Mouse (Mus musculus) left cerebral cortex, postnatal 10 days (tissue): Measurements from ENCODE around the gene Gm29666. TPM values are rescaled to one million over a fixed set of nuclear protein-coding genes. Genes with fewer than 3 reads are reported as not detected.

Source experiments
- DNase-seq, 2 experiments: peaks; one replicate each; pipeline ENCODE4 v3.0.0; 2021 to 2022; ENCODE audit warnings: low spot score in 2 of 2, mixed read lengths in 1 of 2; ENCODE audit errors: extremely low spot score in 1 of 2
- intact Hi-C: fragments of 180-260 bp; cut with DNase I; formaldehyde crosslinking; loops from one replicate; pipeline ENCODE4 v1.15.1; 2025
- total RNA-seq, 2 experiments: library from RNA; stranded (reverse); gene quantifications; 2 replicates each; pipeline ENCODE4 v1.2.3; 2021

Gene Gm29666
- total RNA-seq: 1 to 10 TPM in 1 of 2 experiments, under 1 TPM in 1; 0.91 to 1.5 TPM

DNA sequence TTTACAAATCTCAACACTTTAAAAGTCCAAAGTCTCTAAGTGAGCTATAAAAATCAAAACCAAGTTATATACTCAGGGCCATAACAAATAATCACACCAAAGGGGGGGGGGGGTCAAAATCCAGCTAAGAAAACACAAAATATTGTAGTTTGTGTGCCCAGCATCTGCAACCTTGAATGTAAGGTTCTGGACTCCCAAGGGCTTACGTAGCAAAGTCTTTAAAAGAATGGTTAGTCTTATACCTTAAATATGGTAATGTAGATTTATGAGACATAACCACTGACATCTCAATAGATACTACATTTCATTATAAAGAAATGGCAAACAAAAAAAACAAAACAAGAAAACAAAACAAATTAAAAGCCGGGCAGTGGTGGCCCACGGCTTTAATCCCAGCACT is at the start of gene Gm29666:
Gm29666 (minus strand) TSS at position 101 of the 400 bp plus-strand sequence.
- intact Hi-C loops: loop anchor here (5.0 to 10.0 kb wide), 2 partner anchors 65 to 163 kb away; partner anchors contain the start of gene Phf21b
- no peak for DNase-seq

DNA sequence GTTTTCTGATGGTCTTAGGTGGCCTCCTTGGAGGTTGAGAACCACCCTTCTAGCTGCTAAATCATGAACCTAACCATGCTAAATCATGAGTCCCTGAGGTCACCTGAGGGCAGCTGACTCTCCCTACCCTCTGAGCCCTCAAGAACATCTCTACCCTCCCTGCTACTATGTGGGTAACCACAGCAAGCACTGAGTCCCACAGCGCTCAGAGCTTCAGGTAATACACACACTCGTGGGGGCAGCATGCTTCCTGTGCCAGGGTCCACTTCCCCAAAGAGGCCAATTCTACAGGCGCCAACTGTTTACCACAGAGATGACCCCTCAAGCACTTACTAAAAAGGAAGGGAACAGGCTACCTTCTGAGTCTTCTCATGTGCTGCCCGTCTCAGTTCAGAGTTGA is 48.7 kb upstream of the Gm29666 start:
- intact Hi-C loops: no loop called here
- DNase-seq: no peak

DNA sequence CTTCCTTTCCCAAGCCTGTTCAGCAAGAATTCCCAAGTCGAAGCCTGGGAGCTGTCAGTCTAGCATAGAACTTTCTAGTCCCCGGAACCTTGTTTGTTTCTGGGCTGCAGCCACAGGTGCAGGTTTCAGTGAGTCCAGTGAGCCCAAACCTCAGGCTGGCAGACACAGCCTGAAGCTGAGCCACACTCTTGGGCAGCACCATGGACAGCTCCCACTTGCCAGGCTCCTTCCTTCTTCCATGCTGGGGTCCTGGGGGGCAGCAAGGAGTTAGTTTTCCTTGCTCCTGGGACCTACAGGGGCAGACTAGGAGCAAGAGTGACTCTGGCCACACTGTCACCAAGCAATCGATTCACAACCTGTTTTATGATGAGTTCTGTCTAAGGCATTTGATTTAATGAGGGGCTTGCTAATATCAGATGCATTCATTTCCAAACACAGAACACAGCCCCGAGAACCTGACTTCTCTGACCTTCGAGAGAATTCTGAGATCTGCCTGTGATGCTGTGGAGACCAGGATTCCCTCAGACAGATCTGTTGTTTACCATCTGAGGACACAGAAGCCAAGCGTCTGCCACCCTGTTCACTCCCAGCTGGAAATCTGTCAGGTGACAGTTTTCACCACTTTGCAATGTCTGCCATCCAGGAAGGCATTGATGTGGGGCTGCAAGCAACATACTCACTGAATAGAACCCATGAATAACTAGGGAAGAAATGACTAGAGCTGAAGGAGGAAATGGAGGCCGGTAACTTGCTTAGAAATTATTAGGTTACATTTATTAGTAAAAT is 45.9 kb upstream of the Gm29666 start:
- DNase-seq: no peak
- intact Hi-C loops: no loop called here

DNA sequence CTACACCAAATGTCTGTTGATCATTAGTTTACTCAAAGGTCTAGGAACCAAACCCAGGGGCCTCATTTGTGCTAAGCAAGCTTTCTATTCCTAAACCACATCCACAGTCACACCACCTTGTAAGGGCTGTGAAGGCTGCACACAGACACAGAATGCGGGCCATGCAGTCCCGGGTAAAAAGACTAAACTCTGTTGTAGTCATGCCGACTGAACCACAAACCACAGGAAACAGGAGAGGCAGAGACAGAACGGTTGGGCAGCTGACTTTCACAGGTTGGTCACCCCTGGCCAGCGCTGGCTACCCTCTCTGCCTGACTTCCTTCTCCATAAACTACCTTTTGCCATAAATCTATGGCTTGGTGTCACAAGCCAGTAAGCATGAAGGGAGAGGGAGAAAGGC is 44.9 kb upstream of the Gm29666 start:
- intact Hi-C loops: no loop called here
- no peak for DNase-seq

DNA sequence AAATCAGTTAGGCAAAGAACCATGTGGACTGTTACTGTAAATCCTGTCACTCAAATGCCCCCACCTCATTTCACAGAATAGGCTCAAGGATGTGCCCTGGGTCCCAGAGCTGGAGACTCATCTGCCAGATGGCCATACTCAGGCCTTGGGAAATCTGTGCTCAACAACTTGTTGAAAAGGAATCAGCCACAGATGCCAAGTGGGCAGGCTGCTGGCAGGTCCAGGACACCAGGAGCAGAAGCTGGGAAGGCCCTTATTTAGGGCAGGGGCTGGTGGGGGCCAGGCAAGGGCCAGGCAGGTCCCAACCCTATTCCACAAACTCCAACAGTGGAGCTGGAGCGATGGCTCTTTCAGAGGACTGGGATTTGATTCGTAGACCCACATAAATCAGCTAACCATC is 42.7 kb upstream of the Gm29666 start:
- intact Hi-C loops: no loop called here
- no peak for DNase-seq

DNA sequence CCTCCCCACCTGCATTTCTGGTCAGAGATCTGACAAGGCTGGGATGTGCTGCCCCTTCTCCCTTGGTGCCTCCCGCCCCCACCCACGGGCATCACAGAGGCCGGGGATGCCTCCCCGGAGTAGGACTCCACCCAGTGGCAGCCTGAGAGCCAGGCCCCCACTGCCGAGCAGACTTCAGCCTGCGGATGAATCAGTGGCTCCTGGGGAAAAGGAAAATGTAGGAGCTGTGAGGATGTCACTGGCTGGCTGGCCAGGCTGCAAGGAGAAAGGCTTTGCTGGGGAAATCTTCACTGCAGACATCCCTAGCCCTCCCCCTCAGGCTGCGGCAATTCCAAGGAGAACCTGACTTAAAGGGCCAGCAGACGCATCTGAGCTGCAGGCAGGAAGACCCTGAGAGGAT is 40.9 kb upstream of the Gm29666 start:
- intact Hi-C loops: no loop called here
- DNase-seq: peak; percentile 56 to 73

DNA sequence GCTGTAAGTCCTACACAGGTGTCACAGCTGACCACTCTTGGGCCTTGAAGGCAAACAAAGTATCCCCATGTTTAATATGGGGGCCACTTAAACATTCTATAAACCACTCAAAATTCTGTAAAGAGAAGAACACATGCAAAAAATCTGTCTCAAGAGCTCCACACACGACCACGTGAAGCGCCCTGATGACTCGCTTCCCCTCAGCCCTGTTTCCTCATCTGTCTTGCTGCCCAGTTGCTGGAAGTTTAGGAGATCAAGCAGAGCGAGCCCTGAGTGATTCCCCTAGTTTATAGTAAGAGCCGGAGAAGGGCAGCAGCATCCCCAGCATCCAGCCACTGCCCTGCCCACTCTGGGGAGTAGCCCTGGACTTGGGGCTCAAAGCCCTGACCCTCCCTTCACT is 40.1 kb upstream of the Gm29666 start:
- DNase-seq: no peak
- intact Hi-C loops: no loop called here

DNA sequence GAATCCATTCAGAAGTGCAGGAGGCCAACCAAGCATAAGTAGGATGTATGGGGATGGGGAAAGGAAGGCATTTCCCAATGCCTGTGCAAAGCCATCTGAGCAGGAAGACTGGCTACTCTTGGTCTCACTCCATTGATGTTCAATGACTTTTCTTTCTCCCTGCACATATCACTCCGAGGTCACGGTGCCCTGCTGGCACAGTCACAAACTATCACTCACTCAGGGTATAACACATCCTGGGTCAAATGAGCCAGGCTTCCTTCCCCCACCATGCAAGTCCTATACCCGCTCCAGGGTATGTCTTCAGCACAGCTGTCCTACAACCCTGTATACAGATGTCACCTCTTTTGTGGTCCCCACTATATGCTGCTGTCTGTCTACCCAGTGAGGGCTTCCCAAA is 38.5 kb upstream of the Gm29666 start:
- DNase-seq: no peak
- intact Hi-C loops: no loop called here

DNA sequence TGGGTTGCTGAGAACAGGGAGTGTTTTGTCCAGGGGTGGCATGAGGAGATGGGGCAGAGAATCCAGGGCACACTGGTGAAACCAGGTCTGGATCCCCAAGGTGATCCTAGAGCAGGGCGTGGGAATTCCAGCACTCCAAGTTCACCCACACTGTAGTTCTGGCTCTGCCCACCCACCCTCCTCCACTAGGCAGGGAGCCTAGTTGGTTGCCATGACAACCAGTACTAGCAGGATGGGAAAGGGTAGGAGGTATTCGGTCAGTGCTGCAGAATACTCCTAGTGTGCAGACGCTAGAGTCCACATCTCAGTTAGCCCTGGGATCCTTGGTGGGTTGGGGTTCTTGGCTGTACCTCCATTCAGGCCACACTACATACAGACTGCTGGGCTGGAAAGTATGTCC is 38.0 kb upstream of the Gm29666 start:
- intact Hi-C loops: no loop called here
- peak; percentile 66 to 79 for DNase-seq

DNA sequence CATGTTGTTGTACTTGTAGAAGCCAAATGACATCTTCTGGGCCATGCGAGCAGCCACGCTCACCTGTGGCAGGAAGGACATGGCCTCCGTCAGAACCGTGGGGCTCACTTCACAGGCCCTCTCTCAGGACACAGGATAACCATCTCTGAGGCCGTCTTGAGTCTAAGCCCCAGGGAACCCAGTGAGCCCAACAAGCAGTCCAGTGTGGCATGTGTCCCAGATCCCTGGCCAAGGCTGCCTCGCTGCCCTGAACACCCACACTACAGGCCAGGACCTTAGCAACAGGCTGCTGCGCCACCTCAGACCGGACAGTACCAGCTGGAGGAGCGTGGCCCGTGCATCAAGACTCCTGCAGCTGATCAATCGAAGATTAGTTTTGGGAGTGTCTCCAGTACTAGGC is 33.4 kb upstream of the Gm29666 start:
- intact Hi-C loops: no loop called here
- DNase-seq: no peak

DNA sequence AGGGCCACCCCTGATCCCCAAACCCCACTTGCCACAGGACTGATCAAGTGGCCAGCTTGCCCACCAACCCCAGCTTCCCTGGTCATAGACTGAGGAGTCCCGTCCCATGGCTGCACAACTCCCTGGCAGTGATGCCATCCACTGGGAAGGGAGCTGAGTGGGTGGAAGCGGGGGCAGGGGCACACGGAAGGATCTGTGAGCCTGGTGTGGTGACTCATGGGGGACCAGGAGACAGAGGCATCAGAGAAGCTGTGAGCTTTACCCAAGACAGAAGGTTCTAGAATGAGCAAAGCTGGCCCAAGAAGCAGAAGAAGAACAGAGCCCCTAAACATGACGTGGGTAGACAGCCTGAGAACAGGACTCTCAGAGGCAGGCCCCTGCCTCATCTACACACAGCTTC is 30.2 kb upstream of the Gm29666 start:
- intact Hi-C loops: no loop called here
- no peak for DNase-seq

DNA sequence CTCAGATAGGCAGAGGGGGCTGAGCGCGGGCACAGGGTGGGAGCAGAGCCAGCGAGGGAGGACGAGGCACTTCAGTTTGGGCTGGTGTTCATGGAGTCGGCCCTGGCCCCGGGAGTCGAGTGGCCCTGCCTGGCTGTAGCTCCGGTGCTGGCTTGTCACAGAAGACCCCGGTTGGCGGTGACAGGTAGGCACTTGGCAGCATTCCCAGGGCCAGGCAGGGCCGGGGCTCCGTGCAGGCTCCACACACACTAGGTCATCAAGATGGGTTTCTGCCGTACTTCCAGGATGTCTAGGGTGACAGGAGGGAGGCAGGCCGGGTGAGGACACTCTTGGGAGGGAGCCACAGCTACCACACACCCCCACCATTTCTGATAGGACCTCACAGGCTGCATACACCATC is 29.2 kb upstream of the Gm29666 start:
- no peak for DNase-seq
- intact Hi-C loops: no loop called here

DNA sequence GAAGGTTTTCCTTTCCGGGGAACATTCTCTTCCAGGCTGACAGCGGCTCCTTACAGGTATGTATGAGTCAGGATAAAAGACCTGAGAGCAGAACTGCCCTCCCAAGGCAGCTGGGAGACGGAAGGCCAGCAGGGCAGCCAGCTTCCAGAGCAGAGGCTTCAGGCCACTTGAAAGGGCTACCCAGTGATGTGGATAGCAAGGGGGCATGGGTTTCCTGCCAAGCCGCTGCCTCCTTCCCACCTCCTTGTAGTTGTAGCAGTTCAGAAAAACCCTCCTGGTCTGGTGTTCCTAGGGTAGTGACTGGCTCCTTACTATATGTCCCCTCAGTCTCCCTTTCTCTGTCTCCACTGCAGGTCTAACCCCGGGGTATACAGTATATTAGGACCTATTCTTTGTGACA is 24.5 kb upstream of the Gm29666 start:
- intact Hi-C loops: no loop called here

DNA sequence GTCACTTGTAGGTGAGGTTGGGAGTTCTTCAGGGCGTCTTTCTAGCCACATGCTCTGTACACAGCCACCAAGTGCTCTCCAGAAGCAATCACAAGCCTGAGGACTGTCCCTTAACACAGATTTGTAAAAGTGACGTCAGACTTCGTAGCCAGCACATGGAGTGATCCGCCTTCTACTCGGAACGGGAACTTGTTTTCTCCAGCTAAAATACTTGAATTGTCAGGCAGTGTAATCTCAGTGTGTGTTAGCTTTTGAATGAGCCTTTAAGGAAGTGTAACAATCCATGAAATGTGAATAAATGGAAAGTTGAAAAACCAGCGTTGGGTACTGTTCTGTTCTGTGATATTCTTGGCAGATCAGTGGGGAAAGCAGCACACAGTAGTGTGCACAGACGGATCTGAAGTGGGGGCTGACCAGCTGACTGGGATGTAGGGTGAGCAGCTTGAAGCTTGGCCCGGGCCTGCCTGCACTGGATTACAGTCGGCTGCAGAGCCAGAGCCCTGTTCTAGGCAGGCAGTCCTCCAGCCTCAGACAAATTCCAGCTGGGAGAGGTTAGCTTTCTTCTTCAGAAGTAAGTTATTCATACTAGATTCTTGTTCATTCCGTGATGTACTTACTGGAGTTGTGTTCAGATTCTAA is 22.9 kb upstream of the Gm29666 start:
- intact Hi-C loops: no loop called here
- peak in 1 of 2 experiments; percentile 36 for DNase-seq

More for the DNA sequence above, 24.5 kb upstream of the Gm29666 start:
- no peak for DNase-seq

DNA sequence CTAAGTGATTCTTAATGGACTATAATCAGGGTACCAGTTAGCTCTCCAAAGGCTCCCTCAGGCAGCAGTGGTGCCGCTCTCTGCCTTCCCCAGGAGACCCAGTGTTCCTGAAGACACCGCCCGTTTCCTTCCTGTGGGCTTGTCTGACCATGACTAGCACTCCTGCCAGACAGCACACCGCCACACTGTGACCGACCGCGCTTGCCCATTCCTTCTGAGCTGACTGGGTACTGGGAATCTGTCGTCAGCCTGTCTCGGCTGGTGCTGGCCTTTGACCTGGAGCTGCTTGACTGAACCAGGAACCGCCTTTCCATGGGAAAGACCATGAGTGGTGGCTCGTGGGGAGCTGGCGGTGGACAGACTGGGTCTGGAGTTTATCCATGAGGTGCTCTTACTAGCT is 20.3 kb upstream of the Gm29666 start:
- intact Hi-C loops: no loop called here
- no peak for DNase-seq

DNA sequence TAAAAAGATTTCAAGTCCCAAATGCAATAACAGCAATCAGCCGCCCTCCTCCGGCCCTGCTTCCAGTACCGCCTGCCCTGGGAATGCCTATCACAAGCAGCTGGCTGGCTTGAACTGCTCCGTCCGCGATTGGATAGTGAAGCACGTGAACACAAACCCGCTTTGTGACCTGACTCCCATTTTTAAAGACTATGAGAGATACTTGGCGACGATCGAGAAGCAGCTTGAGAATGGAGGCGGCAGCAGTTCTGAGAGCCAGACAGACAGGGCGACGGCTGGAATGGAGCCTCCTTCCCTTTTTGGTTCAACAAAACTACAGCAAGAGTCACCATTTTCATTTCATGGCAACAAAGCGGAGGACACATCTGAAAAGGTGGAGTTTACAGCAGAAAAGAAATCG is 15.1 kb upstream of the Gm29666 start:
- no peak for DNase-seq
- intact Hi-C loops: loop anchor here (5.0 kb wide), 1 partner anchor 117 kb away; no protein-coding TSS in a partner anchor

DNA sequence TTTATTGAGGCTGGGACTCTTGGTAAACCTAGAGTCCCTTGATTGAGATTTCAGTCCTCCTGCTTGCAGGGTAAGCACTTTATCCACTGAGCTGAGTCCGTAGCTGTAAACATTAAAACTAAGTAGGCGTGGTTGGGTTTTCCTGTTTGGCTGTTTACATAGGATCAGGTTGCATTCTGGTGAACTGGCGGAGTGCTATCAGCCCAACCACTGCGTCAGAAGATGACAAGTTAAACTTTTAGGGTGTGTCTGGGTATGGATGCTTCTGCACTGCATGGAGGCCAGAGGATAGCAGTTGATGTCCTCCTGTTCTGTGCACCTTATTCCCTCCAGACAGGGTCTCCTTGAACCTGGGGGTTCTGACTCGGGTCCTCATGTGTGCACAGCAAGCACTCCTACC is 12.5 kb upstream of the Gm29666 start:
- intact Hi-C loops: loop anchor here (5.0 kb wide), 1 partner anchor 120 kb away; no protein-coding TSS in a partner anchor
- no peak for DNase-seq

DNA sequence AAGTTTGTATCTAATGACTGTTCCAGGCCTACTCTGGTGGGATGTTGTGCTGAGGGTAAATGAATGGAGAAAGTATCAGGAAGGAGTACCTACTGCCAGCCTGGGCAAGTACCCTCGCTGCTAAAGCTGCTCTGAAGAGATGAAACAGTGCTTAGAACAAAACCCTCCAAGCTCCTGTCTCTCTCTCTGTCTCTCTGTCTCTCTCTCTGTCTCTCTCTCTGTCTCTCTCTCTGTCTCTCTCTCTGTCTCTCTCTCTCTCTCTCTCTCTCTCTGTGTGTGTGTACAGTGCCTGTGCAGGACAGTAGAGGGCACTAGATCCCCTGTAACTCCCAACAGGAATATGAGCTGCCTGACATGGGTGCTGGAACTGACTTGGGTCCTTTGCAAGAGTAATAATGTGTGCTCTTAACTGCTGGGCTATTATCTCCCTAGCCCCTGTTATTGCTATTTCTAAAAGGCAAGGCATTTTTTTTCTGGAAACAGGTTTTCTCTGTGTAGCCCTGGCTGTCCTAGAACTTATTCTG is 5.7 kb upstream of the Gm29666 start:
- no peak for DNase-seq
- intact Hi-C loops: loop anchor here (10.0 kb wide), 1 partner anchor 71 kb away; the partner anchor contains the start of gene Phf21b

DNA sequence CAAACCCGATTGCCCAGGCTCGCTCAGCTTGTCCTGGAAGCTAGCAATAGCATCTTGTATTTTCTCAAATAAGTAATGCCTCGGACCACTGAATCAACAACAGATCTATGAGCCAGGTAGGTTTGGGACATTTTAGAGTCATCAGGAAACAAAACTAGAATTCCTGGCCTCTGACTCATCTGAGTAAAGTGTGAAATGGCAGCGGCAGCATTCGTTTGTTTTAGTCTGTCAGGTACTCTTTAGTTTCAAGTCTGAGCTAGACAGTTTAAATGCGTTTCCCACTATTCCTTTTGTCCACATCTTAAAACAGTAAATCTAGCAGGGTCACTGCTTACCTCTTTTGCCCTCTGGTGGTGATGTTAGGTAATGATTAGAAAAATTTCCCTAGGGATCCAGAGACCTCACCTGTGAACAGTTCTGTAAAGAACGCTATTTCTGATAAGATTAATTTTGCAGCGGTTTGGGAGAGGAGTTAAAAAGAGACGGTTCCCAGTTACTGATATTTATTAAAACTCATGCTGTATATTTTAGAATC is 5.0 kb upstream of the Gm29666 start:
- intact Hi-C loops: loop anchor here (5.0 to 10.0 kb wide), 2 partner anchors 70 to 168 kb away; partner anchors contain the start of gene Phf21b
- peak in 1 of 2 experiments; percentile 53 for DNase-seq
